Mouse (Mus musculus): Measurements from ENCODE around the gene Dolk.
A peak's percentile ranks its signal among the peaks of the same experiment; 100 is the strongest.

Dolk gene

GRCm38 (mm10) chr2:30283193-30283592 lies 2.9 kb downstream of the Dolk start:
- Histone ChIP-seq H3K4me1 (replicated peaks; ENCODE audit: low read depth, low read length) (peaks cover 36% of the 10 kb centered on the region), H3K4me3 (replicated peaks; ENCODE audit: low read length) (no peak overlapping the region), H3K27me3 (ENCODE audit: insufficient read depth, low read length) (no peaks in the 10 kb centered on the region), H3K9me3 (ENCODE audit: low read length) (no peaks in the 10 kb centered on the region), H3K36me3 (ENCODE audit: insufficient read depth, low read length) (peaks cover 20% of the 10 kb centered on the region)
- TF ChIP-seq POU5F1 (IDR thresholded peaks at IDR 0.05; ENCODE audit: borderline replicate concordance, low read length): no peak
- TF ChIP-seq CTCF (conservative IDR thresholded peaks at IDR 0.05; ENCODE audit: low read length): no peak
- TF ChIP-seq NANOG (IDR thresholded peaks at IDR 0.05; ENCODE audit: borderline replicate concordance, low read length): no peak

- Histone ChIP-seq H3K9me3 (ENCODE audit: low read length) (no peaks in the 10 kb centered on the region), H3K36me3 (ENCODE audit: insufficient read depth, low read length) (peaks cover 20% of the 10 kb centered on the region), H3K27me3 (ENCODE audit: insufficient read depth, low read length) (no peaks in the 10 kb centered on the region), H3K4me1 (replicated peaks; ENCODE audit: low read depth, low read length) (peaks cover 24% of the 10 kb centered on the region), H3K4me3 (replicated peaks; ENCODE audit: low read length) (no peak overlapping the region)
- TF ChIP-seq NANOG (IDR thresholded peaks at IDR 0.05; ENCODE audit: borderline replicate concordance, low read length): no peak
- no peak for TF ChIP-seq POU5F1 (IDR thresholded peaks at IDR 0.05; ENCODE audit: borderline replicate concordance, low read length)
- no peak for TF ChIP-seq CTCF (conservative IDR thresholded peaks at IDR 0.05; ENCODE audit: low read length)
Measured at GRCm38 (mm10) chr2:30281651-30282050, 4.5 kb downstream of the Dolk start.

GRCm38 (mm10) chr2:30280743-30281142 lies 5.4 kb downstream of the Dolk start, which contains the start of gene Gm28038:
TSS of gene Gm28038 (plus strand) at chr2:30281043.
- no peaks in the 10 kb centered on the region for H3K27me3 ChIP-seq (ENCODE audit: insufficient read depth, low read length)
- H3K36me3 ChIP-seq (ENCODE audit: insufficient read depth, low read length): peaks cover 20% of the 10 kb centered on the region
- H3K4me1 ChIP-seq (replicated peaks; ENCODE audit: low read depth, low read length): peaks cover 24% of the 10 kb centered on the region
- no peaks in the 10 kb centered on the region for H3K9me3 ChIP-seq (ENCODE audit: low read length)
- no peak within 1 kb of the TSS for H3K4me3 ChIP-seq (replicated peaks; ENCODE audit: low read length)
- no peak for TF ChIP-seq NANOG (IDR thresholded peaks at IDR 0.05; ENCODE audit: borderline replicate concordance, low read length)
- TF ChIP-seq CTCF (conservative IDR thresholded peaks at IDR 0.05; ENCODE audit: low read length): no peak
- TF ChIP-seq POU5F1 (IDR thresholded peaks at IDR 0.05; ENCODE audit: borderline replicate concordance, low read length): no peak

GRCm38 (mm10) chr2:30270134-30270533 lies 16.0 kb downstream of the Dolk start:
- Histone ChIP-seq H3K27me3 (ENCODE audit: insufficient read depth, low read length) (no peaks in the 10 kb centered on the region), H3K4me3 (replicated peaks; ENCODE audit: low read length) (no peak overlapping the region), H3K4me1 (replicated peaks; ENCODE audit: low read depth, low read length) (peaks cover 40% of the 10 kb centered on the region), H3K9me3 (ENCODE audit: low read length) (no peaks in the 10 kb centered on the region), H3K36me3 (ENCODE audit: insufficient read depth, low read length) (0 out of 2 replicates have a peak, but pooled peaks cover under 1% of the 10 kb centered on the region)
- peak; percentile 100 for TF ChIP-seq CTCF (conservative IDR thresholded peaks at IDR 0.05; ENCODE audit: low read length)
- no peak for TF ChIP-seq POU5F1 (IDR thresholded peaks at IDR 0.05; ENCODE audit: borderline replicate concordance, low read length)

GRCm38 (mm10) chr2:30269241-30269990 lies 16.7 kb downstream of the Dolk start:
- H3K4me1 ChIP-seq (replicated peaks; ENCODE audit: low read depth, low read length): peaks cover 47% of the 10 kb centered on the region
- H3K36me3 ChIP-seq (ENCODE audit: insufficient read depth, low read length): peaks cover 8% of the 10 kb centered on the region; the same call in 1 of the 2 replicates
- H3K9me3 ChIP-seq (ENCODE audit: low read length): no peaks in the 10 kb centered on the region
- TF ChIP-seq CTCF (conservative IDR thresholded peaks at IDR 0.05; ENCODE audit: low read length) (no peak), POU5F1 (IDR thresholded peaks at IDR 0.05; ENCODE audit: borderline replicate concordance, low read length) (no peak), NANOG (IDR thresholded peaks at IDR 0.05; ENCODE audit: borderline replicate concordance, low read length) (no peak)
- H3K4me3 ChIP-seq (replicated peaks; ENCODE audit: low read length): no peak overlapping the region
- H3K27me3 ChIP-seq (ENCODE audit: insufficient read depth, low read length): no peaks in the 10 kb centered on the region

- H3K36me3 ChIP-seq (ENCODE audit: insufficient read depth, low read length): peaks cover 18% of the 10 kb centered on the region
- H3K4me3 ChIP-seq (replicated peaks; ENCODE audit: low read length): no peak overlapping the region
- H3K27me3 ChIP-seq (ENCODE audit: insufficient read depth, low read length): no peaks in the 10 kb centered on the region
- TF ChIP-seq POU5F1 (IDR thresholded peaks at IDR 0.05; ENCODE audit: borderline replicate concordance, low read length) (no peak), CTCF (conservative IDR thresholded peaks at IDR 0.05; ENCODE audit: low read length) (no peak), NANOG (IDR thresholded peaks at IDR 0.05; ENCODE audit: borderline replicate concordance, low read length) (no peak)
- peaks cover 57% of the 10 kb centered on the region for H3K4me1 ChIP-seq (replicated peaks; ENCODE audit: low read depth, low read length)
- no peaks in the 10 kb centered on the region for H3K9me3 ChIP-seq (ENCODE audit: low read length)
Measured at GRCm38 (mm10) chr2:30268371-30268770, 17.8 kb downstream of the Dolk start.

GRCm38 (mm10) chr2:30267466-30267865 lies 18.7 kb downstream of the Dolk start:
- TF ChIP-seq CTCF (conservative IDR thresholded peaks at IDR 0.05; ENCODE audit: low read length): no peak
- peaks cover 25% of the 10 kb centered on the region for H3K36me3 ChIP-seq (ENCODE audit: insufficient read depth, low read length)
- peaks cover 65% of the 10 kb centered on the region for H3K4me1 ChIP-seq (replicated peaks; ENCODE audit: low read depth, low read length)

GRCm38 (mm10) chr2:30266392-30266941 lies 19.7 kb downstream of the Dolk start:
- peaks cover 75% of the 10 kb centered on the region for H3K4me1 ChIP-seq (replicated peaks; ENCODE audit: low read depth, low read length)
- H3K4me3 ChIP-seq (replicated peaks; ENCODE audit: low read length): peak overlapping the region; percentile 30; the same call in 1 of the 2 replicates
- peaks cover 35% of the 10 kb centered on the region for H3K36me3 ChIP-seq (ENCODE audit: insufficient read depth, low read length)
- H3K27me3 ChIP-seq (ENCODE audit: insufficient read depth, low read length): no peaks in the 10 kb centered on the region
- H3K9me3 ChIP-seq (ENCODE audit: low read length): no peaks in the 10 kb centered on the region
- TF ChIP-seq CTCF (conservative IDR thresholded peaks at IDR 0.05; ENCODE audit: low read length): no peak
- no peak for TF ChIP-seq POU5F1 (IDR thresholded peaks at IDR 0.05; ENCODE audit: borderline replicate concordance, low read length)
- TF ChIP-seq NANOG (IDR thresholded peaks at IDR 0.05; ENCODE audit: borderline replicate concordance, low read length): no peak

More at GRCm38 (mm10) chr2:30267466-30267865, 18.7 kb downstream of the Dolk start:
- Histone ChIP-seq H3K27me3 (ENCODE audit: insufficient read depth, low read length) (no peaks in the 10 kb centered on the region), H3K9me3 (ENCODE audit: low read length) (no peaks in the 10 kb centered on the region), H3K4me3 (replicated peaks; ENCODE audit: low read length) (no peak overlapping the region)
